Mouse (Mus musculus): Measurements from ENCODE around the gene Naif1. TPM values are rescaled to one million over a fixed set of nuclear protein-coding genes. Genes with fewer than 3 reads are reported as not detected.

Gene Naif1
- polyA plus RNA-seq, 1 experiment = 3.0 TPM

GRCm38 (mm10) chr2:32450881-32451844 is 906 bp downstream of the Naif1 start, which contains the start of gene Slc25a25:
TSS of gene Slc25a25 (minus strand) at chr2:32451445.
- peaks cover 37% of the 10 kb centered on the region for H3K79me2 ChIP-seq (ENCODE audit: control insufficient read depth, insufficient read depth)
- peak within 1 kb of the TSS; percentile 97 for H3K4me2 ChIP-seq (ENCODE audit: low read depth)
- H3ac ChIP-seq (ENCODE audit: control insufficient read depth, insufficient read length) = peak within 1 kb of the TSS; percentile 89
- H3K36me3 ChIP-seq (ENCODE audit: control insufficient read depth, insufficient read depth) = no peaks in the 10 kb centered on the region
- H3K27me3 ChIP-seq (ENCODE audit: control insufficient read depth, insufficient read depth, insufficient read length) = no peaks in the 10 kb centered on the region
- TF ChIP-seq POLR2AphosphoS2 (IDR thresholded peaks at IDR 0.05; ENCODE audit: insufficient read length, low read depth) = peak; percentile 70
- no peak for TF ChIP-seq TCF12 (IDR thresholded peaks at IDR 0.05; ENCODE audit: insufficient read depth, poor library complexity, severe bottlenecking)
- TF ChIP-seq MYOD1 (IDR thresholded peaks at IDR 0.05; ENCODE audit: control insufficient read depth in 1 of 3, insufficient read length in 2 of 3, low read depth in 2 of 3) = peak in 1 of 3 experiments; percentile 5
- peak; percentile 15 for TF ChIP-seq E2F4 (IDR thresholded peaks at IDR 0.05; ENCODE audit: insufficient read depth)
- TF ChIP-seq TCF3 (IDR thresholded peaks at IDR 0.05; ENCODE audit: insufficient read length, low read depth) = no peak
- TF ChIP-seq SRF (IDR thresholded peaks at IDR 0.05; ENCODE audit: control insufficient read depth, insufficient read length, low read depth) = peak; percentile 35
- TF ChIP-seq POLR2A (IDR thresholded peaks at IDR 0.05; ENCODE audit: insufficient read length, low read depth) = peak; percentile 80
- peak within 1 kb of the TSS; percentile 52 for H3K4me3 ChIP-seq

DNA sequence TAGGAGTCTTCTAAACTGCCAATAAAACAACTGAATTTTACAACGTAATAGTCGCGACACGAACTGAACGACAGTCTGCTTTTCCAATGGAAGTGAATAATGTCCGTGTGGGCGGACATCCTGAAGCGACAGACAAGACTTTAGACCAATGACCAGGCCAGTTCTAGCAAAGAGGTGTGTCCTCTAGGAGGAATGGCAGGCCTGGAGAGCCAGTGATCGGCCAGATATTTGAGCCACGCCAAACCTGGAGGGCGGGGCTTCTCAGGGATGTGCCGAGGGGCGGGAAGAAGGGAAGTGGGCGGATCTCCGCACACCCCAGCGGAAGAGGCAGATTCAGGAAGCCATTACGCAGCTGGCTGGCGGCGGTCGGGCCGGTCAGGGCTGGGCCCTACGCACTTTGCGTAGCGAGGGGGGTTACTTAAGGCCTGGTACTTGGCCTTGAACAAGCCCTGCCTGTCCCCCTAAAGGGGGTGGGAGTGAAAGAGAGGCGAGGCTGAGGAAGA is 1.7 kb downstream of the Naif1 start:
- TF ChIP-seq USF1 (IDR thresholded peaks at IDR 0.05; ENCODE audit: low read depth) (no peak), POLR2A (IDR thresholded peaks at IDR 0.05; ENCODE audit: insufficient read length, low read depth) (peak; percentile 60), MYOG (IDR thresholded peaks at IDR 0.05; ENCODE audit: control insufficient read depth in 1 of 3, insufficient read depth in 1 of 3, insufficient read length in 2 of 3, low read depth in 2 of 3) (no peak), MAX (IDR thresholded peaks at IDR 0.05; ENCODE audit: low read depth) (no peak), REST (IDR thresholded peaks at IDR 0.05; ENCODE audit: insufficient read depth, insufficient read length) (no peak), POLR2AphosphoS2 (IDR thresholded peaks at IDR 0.05; ENCODE audit: insufficient read length, low read depth) (peak; percentile 47), MYOD1 (IDR thresholded peaks at IDR 0.05; ENCODE audit: control insufficient read depth in 1 of 3, insufficient read length in 2 of 3, low read depth in 2 of 3) (no peak), CEBPB (IDR thresholded peaks at IDR 0.05; ENCODE audit: insufficient read depth, poor library complexity, severe bottlenecking) (no peak), E2F4 (IDR thresholded peaks at IDR 0.05; ENCODE audit: insufficient read depth) (no peak), SRF (IDR thresholded peaks at IDR 0.05; ENCODE audit: control insufficient read depth, insufficient read length, low read depth) (peak; percentile 70), TCF12 (IDR thresholded peaks at IDR 0.05; ENCODE audit: insufficient read depth, poor library complexity, severe bottlenecking) (no peak), TCF3 (IDR thresholded peaks at IDR 0.05; ENCODE audit: insufficient read length, low read depth) (no peak)
- H3K36me3 ChIP-seq (ENCODE audit: control insufficient read depth, insufficient read depth) = no peaks in the 10 kb centered on the region
- peaks cover 35% of the 10 kb centered on the region for H3K79me2 ChIP-seq (ENCODE audit: control insufficient read depth, insufficient read depth)
- H3ac ChIP-seq (ENCODE audit: control insufficient read depth, insufficient read length) = peak overlapping the region; percentile 89
- H3K4me3 ChIP-seq = peak overlapping the region; percentile 52
- peak overlapping the region; percentile 97 for H3K4me2 ChIP-seq (ENCODE audit: low read depth)
- no peaks in the 10 kb centered on the region for H3K27me3 ChIP-seq (ENCODE audit: control insufficient read depth, insufficient read depth, insufficient read length)

DNA sequence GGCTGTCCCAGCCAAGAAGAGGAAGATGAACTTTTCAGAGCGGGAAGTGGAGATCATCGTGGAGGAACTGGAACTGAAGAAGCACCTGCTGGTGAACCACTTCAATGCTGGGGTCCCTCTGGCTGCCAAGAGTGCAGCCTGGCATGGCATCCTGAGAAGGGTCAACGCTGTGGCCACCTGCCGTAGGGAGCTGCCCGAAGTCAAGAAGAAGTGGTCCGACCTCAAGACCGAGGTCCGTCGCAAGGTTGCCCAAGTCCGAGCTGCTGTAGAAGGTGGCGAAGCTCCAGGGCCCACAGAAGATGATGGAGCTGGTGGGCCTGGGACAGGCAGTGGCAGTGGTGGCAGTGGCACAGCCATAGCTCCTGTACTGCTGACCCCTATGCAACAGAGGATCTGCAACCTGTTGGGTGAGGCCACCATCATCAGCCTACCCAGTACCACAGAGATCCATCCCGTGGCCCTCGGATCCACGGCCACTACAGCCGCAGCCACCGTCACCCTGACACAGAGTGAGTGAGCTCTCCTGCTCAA is 2.2 kb downstream of the Naif1 start:
- H3K4me3 ChIP-seq = peak overlapping the region; percentile 52
- H3K27me3 ChIP-seq (ENCODE audit: control insufficient read depth, insufficient read depth, insufficient read length) = no peaks in the 10 kb centered on the region
- no peaks in the 10 kb centered on the region for H3K36me3 ChIP-seq (ENCODE audit: control insufficient read depth, insufficient read depth)
- TF ChIP-seq POLR2AphosphoS2 (IDR thresholded peaks at IDR 0.05; ENCODE audit: insufficient read length, low read depth) (no peak), E2F4 (IDR thresholded peaks at IDR 0.05; ENCODE audit: insufficient read depth) (no peak), TCF12 (IDR thresholded peaks at IDR 0.05; ENCODE audit: insufficient read depth, poor library complexity, severe bottlenecking) (no peak), MYOG (IDR thresholded peaks at IDR 0.05; ENCODE audit: control insufficient read depth in 1 of 3, insufficient read depth in 1 of 3, insufficient read length in 2 of 3, low read depth in 2 of 3) (no peak), TCF3 (IDR thresholded peaks at IDR 0.05; ENCODE audit: insufficient read length, low read depth) (no peak), SRF (IDR thresholded peaks at IDR 0.05; ENCODE audit: control insufficient read depth, insufficient read length, low read depth) (no peak), MAX (IDR thresholded peaks at IDR 0.05; ENCODE audit: low read depth) (no peak), POLR2A (IDR thresholded peaks at IDR 0.05; ENCODE audit: insufficient read length, low read depth) (no peak)
- H3K79me2 ChIP-seq (ENCODE audit: control insufficient read depth, insufficient read depth) = peaks cover 32% of the 10 kb centered on the region
- H3K4me2 ChIP-seq (ENCODE audit: low read depth) = peak overlapping the region; percentile 91
- H3ac ChIP-seq (ENCODE audit: control insufficient read depth, insufficient read length) = no peak overlapping the region

DNA sequence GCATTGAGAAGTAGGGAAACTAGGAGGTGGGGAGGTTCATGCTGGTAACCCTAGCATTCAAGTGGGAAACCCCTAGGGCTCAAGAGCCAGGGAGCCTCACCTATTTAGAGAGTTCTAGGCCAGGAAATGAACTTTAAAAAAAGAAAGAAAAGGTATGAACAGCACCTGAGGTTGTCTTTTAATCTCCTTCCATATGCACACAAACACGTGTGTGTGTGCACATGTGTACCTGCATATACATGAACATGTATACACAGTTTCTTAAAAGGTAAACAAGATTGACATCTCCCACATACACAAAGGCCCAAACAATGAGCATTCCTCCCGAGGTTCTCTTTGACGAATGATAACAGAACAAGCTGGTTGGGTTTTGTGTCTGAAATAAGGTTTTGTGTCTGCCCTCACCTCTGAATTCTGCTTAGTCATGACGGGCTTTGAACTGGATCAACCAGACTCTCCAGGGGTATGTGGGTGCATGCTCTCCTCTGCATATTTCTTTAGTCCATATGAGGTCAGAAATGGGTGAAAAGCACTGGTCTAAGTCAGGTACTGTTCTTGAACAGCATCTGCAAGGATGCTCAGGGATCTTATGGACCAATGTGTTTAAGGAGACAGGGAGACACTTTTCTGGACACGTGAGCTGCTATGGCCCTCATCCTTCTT is 3.5 kb downstream of the Naif1 start:
- no peak overlapping the region for H3K4me3 ChIP-seq

More for the DNA sequence above, 3.5 kb downstream of the Naif1 start:
- Histone ChIP-seq H3K79me2 (ENCODE audit: control insufficient read depth, insufficient read depth) (peaks cover 24% of the 10 kb centered on the region), H3ac (ENCODE audit: control insufficient read depth, insufficient read length) (no peak overlapping the region), H3K36me3 (ENCODE audit: control insufficient read depth, insufficient read depth) (no peaks in the 10 kb centered on the region), H3K27me3 (ENCODE audit: control insufficient read depth, insufficient read depth, insufficient read length) (no peaks in the 10 kb centered on the region), H3K4me2 (ENCODE audit: low read depth) (peak overlapping the region; percentile 91)
- TF ChIP-seq MAX (IDR thresholded peaks at IDR 0.05; ENCODE audit: low read depth) = no peak
- TF ChIP-seq MYOG (IDR thresholded peaks at IDR 0.05; ENCODE audit: control insufficient read depth in 1 of 3, insufficient read depth in 1 of 3, insufficient read length in 2 of 3, low read depth in 2 of 3) = no peak
- TF ChIP-seq TCF3 (IDR thresholded peaks at IDR 0.05; ENCODE audit: insufficient read length, low read depth) = no peak
- TF ChIP-seq E2F4 (IDR thresholded peaks at IDR 0.05; ENCODE audit: insufficient read depth) = no peak
- no peak for TF ChIP-seq MYOD1 (IDR thresholded peaks at IDR 0.05; ENCODE audit: control insufficient read depth in 1 of 3, insufficient read length in 2 of 3, low read depth in 2 of 3)
- TF ChIP-seq POLR2AphosphoS2 (IDR thresholded peaks at IDR 0.05; ENCODE audit: insufficient read length, low read depth) = no peak
- no peak for TF ChIP-seq POLR2A (IDR thresholded peaks at IDR 0.05; ENCODE audit: insufficient read length, low read depth)
- no peak for TF ChIP-seq TCF12 (IDR thresholded peaks at IDR 0.05; ENCODE audit: insufficient read depth, poor library complexity, severe bottlenecking)
- TF ChIP-seq REST (IDR thresholded peaks at IDR 0.05; ENCODE audit: insufficient read depth, insufficient read length) = no peak
- TF ChIP-seq USF1 (IDR thresholded peaks at IDR 0.05; ENCODE audit: low read depth) = no peak
- TF ChIP-seq CEBPB (IDR thresholded peaks at IDR 0.05; ENCODE audit: insufficient read depth, poor library complexity, severe bottlenecking) = no peak
- no peak for TF ChIP-seq SRF (IDR thresholded peaks at IDR 0.05; ENCODE audit: control insufficient read depth, insufficient read length, low read depth)

Data from myocyte (in vitro differentiated cells).